Mouse (Mus musculus) urinary bladder, postnatal 36 days (tissue): Measurements from ENCODE around the gene Cntd1.
"Not testable (repeated sequence)": the region's sequence is repeated elsewhere in the genome, so short reads cannot be mapped to it uniquely, and the experiment has no call there.

Experiments used
- DNase-seq, 2 experiments: peaks; one replicate each; pipeline ENCODE4 v3.0.0; 2022; ENCODE audit warnings: low spot score in 2 of 2, mixed read lengths in 1 of 2

Cntd1 gene

DNA sequence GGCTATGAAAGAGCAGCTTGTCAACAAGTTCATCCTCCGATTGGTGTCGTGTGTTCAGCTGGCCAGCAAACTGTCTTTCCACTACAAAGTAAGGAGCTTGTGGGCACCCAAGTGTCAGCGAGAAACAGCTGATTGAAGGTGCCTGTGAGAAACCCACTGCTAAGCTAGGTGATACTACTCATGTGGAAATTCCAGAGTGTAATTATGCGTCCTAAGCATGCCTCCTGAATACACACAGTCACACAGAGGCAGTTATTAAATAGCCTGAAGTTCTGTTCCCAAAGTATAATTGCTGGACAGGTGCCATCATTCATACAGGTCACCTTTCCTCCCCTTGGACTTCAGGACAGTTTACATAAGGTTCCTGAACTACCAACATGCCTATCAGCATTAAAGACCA is 5.0 kb downstream of the Cntd1 start:
- DNase-seq = no peak

GRCm38 (mm10) chr11:101287306-101287705 is 8.5 kb downstream of the Cntd1 start:
- peak; percentile 46 to 72 for DNase-seq

- no peak for DNase-seq
Measured at GRCm38 (mm10) chr11:101291231-101291630, 12.4 kb downstream of the Cntd1 start.

- DNase-seq = no peak
Measured at GRCm38 (mm10) chr11:101295191-101295590, 16.4 kb downstream of the Cntd1 start.

GRCm38 (mm10) chr11:101300881-101301280 is 22.1 kb downstream of the Cntd1 start:
- no peak for DNase-seq

GRCm38 (mm10) chr11:101301299-101302003 is 22.6 kb downstream of the Cntd1 start:
- no peak for DNase-seq

- peak; percentile 93 to 96 for DNase-seq
Measured at GRCm38 (mm10) chr11:101302004-101302798, 23.4 kb downstream of the Cntd1 start, which contains the start of gene Becn1. Gene Becn1, minus strand, starts transcription at chr11:101302286.

DNA sequence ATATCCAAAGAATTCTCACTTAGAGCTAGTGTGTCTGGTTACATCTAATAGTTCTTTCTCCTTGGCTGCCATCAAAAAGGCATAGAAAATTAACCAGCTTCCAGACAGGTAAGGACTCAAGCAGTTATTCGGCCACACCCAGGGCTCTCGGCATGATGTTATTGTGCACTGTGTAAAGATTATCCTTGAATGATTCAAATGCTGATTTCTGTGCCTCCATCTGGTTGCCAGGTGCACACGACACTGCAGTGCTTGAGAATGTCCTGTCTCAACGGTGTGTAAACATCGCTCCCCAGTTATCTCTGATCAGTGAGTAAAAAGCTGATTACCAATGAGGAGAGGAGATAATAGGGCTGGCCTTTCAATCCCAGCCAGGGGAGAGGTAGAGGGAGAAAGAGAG is 28.9 kb downstream of the Cntd1 start:
- no peak for DNase-seq

DNA sequence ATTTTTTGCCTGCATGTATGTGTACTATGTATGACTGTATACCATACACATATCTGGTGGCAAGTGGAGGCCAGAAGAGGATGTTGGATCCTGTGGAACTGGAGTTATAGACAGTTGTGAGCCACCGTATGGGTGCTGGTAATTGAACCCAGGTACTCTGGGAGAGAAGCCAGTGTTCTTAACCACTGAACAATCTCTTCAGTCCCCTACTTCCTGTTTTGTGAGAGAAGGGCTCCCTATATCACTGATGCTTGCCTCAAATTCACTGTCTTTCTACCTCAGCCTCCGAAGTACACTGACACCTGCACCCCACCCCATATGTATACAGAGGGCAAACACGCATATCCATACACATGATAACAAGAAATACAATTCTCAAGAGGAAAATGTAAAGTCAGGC is 32.3 kb downstream of the Cntd1 start:
- no peak for DNase-seq

- DNase-seq = no peak
Measured at GRCm38 (mm10) chr11:101312150-101312549, 33.3 kb downstream of the Cntd1 start.

GRCm38 (mm10) chr11:101314567-101314966 is 35.8 kb downstream of the Cntd1 start:
- no peak for DNase-seq

- no peak for DNase-seq
Measured at GRCm38 (mm10) chr11:101315082-101315650, 36.4 kb downstream of the Cntd1 start.

DNA sequence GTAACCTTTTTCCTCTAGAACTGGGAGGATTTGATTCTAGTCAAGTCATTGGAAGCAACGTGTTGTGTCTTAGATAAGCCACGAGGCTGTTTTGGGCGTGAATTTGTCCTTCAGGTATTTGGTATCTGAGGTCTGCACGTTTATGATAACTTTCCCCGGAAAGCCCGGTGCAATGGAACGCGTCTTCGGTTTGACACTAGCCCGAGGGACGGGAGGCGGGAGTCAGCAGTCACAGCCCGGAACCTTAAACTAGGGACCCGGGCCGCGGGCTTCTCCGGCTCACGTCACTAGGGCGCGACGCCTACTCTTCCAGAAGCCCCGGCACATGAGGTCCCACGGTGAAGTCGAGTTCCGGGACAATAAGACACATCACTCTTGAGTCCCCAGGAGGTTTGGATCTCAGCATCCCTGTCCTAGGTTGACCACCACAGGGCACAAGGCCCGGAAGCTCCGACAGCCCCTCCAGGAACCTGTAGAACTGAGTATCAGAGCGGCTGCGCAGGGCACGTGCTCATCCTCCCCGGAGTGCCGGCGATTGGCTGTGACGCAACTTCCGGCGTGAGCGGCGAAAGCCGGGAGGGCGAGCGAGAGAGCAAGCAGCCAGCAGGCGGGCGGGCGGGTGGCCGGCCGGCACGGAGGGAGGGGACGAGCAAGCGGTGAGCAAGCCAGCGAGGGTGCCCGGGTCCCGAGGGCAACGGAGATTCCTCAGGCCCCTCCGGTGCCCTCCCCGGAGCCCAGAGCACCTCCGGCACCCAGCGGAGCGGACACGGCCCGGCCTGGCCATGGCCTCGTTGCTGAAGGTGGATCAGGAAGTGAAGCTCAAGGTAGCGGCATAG is 37.1 kb downstream of the Cntd1 start, which contains the start of gene Psme3:
Gene Psme3 (plus strand): TSS at position 549 of the 836 bp plus-strand sequence.
- peak; percentile 90 for DNase-seq

GRCm38 (mm10) chr11:101316501-101316917 is 37.7 kb downstream of the Cntd1 start:
- no peak for DNase-seq

DNA sequence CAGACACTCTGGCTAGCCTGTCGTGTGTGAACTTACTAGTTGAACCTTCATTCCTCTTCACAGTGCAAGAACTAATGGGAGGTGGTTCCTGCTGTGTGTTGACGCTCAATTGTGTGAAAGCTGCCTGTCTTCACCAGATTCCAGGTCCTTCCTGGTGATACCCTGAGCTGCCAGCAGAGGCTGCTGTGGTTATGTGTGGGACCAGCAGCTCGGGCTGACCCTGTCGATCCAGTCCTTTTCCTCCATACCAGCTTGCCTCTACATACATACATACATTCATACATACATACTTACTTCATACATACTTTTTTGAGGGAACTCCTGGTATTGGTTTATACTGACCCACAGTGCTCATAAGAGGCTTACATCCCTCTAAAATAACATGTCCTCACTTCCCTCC is 44.8 kb downstream of the Cntd1 start:
- peak; percentile 57 to 75 for DNase-seq

GRCm38 (mm10) chr11:101324763-101325162 is 46.0 kb downstream of the Cntd1 start, which contains the start of gene Aoc2:
Gene Aoc2, plus strand, starts transcription at chr11:101325063.
- no peak for DNase-seq

DNA sequence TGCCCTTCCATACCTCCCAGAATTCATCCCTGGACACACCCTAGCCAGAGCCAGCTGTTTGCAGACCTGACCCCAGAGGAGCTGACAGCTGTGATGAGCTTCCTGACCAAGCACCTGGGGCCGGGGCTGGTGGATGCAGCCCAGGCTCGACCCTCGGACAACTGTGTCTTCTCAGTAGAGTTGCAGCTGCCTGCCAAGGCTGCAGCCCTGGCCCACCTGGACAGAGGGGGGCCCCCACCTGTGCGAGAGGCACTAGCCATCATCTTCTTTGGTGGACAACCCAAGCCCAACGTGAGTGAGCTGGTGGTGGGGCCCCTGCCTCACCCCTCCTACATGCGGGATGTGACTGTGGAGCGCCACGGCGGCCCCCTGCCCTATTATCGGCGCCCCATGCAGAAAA is 46.4 kb downstream of the Cntd1 start:
- DNase-seq = not testable (repeated sequence)

- DNase-seq = no peak
Measured at GRCm38 (mm10) chr11:101326147-101326546, 47.3 kb downstream of the Cntd1 start.

- no peak for DNase-seq
Measured at GRCm38 (mm10) chr11:101327311-101327710, 48.5 kb downstream of the Cntd1 start.

GRCm38 (mm10) chr11:101328941-101329635 is 50.3 kb downstream of the Cntd1 start:
- peak in 1 of 2 experiments; percentile 38 for DNase-seq
